Mouse (Mus musculus) CH12.LX (cell line): ENCODE data around the gene Cd46. TPM values are rescaled to one million over a fixed set of nuclear protein-coding genes. Genes with fewer than 3 reads are reported as not detected.
A peak's percentile ranks its signal among the peaks of the same experiment; 100 is the strongest.

Experiments
- DNase-seq: peaks from one replicate; pipeline ENCODE4 v3.0.0-alpha.2; 2013; ENCODE audit errors: extremely low read depth
- H3K27ac ChIP-seq: 2 replicates; pipeline ENCODE4 v1.5.1; 2012; ENCODE audit warnings: low read depth, mild to moderate bottlenecking, control low read depth, moderate library complexity; ENCODE audit not compliant: insufficient read depth
- H3K27me3 ChIP-seq: replicated peaks from 2 replicates; pipeline ENCODE3; 2012; ENCODE audit warnings: inconsistent platforms
- H3K36me3 ChIP-seq, 2 experiments: replicated peaks in 1 of 2; 2 replicates each; pipeline versions ENCODE3 to v1.6.1; 2012; ENCODE audit warnings: inconsistent platforms in 1 of 2, low read length in 1 of 2, mild to moderate bottlenecking in 1 of 2, mixed read lengths in 1 of 2, moderate library complexity in 1 of 2; ENCODE audit not compliant: control insufficient read depth in 1 of 2, insufficient read depth in 1 of 2
- H3K4me1 ChIP-seq, 2 experiments: 2 replicates each; pipeline ENCODE4 v1.6.1; 2012; ENCODE audit warnings: inconsistent platforms in 1 of 2, moderate library complexity in 1 of 2; ENCODE audit not compliant: insufficient read depth in 2 of 2, control insufficient read depth in 1 of 2
- H3K4me2 ChIP-seq: 2 replicates; pipeline ENCODE4 v1.6.1; 2012; ENCODE audit warnings: low read depth, mild to moderate bottlenecking, control low read depth; ENCODE audit not compliant: poor library complexity, insufficient read depth, severe bottlenecking
- H3K4me3 ChIP-seq, 3 experiments: fragments of 150-350 bp in 1 of 3; sonication (generic) in 1 of 3; replicated peaks in 1 of 3; 2 replicates each; pipeline versions ENCODE3 to v1.5.1; 2011 to 2012; ENCODE audit warnings: low read depth in 2 of 3, low read length in 2 of 3, mild to moderate bottlenecking in 2 of 3, moderate library complexity in 2 of 3, control low read depth in 1 of 3, improper control_type of control experiment in 1 of 3, inconsistent platforms in 1 of 3, mixed read lengths in 1 of 3; ENCODE audit not compliant: poor library complexity in 1 of 3
- H3K79me2 ChIP-seq: replicated peaks from 2 replicates; pipeline ENCODE4 v1.6.1; 2012; ENCODE audit warnings: mild to moderate bottlenecking, moderate library complexity; ENCODE audit not compliant: control insufficient read depth, poor library complexity, insufficient read depth, severe bottlenecking; ENCODE audit errors: extremely low read depth
- H3K9ac ChIP-seq: 2 replicates; pipeline ENCODE4 v1.6.1; 2012; ENCODE audit warnings: low read depth, mild to moderate bottlenecking, control low read depth, moderate library complexity; ENCODE audit not compliant: insufficient read depth
- H3K9me3 ChIP-seq: replicated peaks from 2 replicates; pipeline ENCODE3; 2012; ENCODE audit warnings: low read length, inconsistent platforms, mixed read lengths
- BHLHE40 ChIP-seq: IDR thresholded peaks from 2 replicates; pipeline ENCODE4 v1.6.1; 2011; ENCODE audit warnings: mild to moderate bottlenecking, low read depth, low read length, improper control_type of control experiment
- CHD2 ChIP-seq: IDR thresholded peaks from 2 replicates; pipeline ENCODE4 v1.6.1; 2011; ENCODE audit warnings: low read length, improper control_type of control experiment
- CTCF ChIP-seq, 2 experiments: IDR thresholded peaks in 1 of 2; conservative IDR thresholded peaks in 1 of 2; 2 replicates each; pipeline ENCODE4 v1.5.1; 2011 to 2012; ENCODE audit warnings: low read depth in 2 of 2, low read length in 2 of 2, improper control_type of control experiment in 1 of 2, inconsistent platforms in 1 of 2, mild to moderate bottlenecking in 1 of 2, moderate library complexity in 1 of 2
- E2F4 ChIP-seq: IDR thresholded peaks from 2 replicates; pipeline ENCODE4 v1.6.1; 2011; ENCODE audit warnings: low read depth, low read length, improper control_type of control experiment; ENCODE audit not compliant: insufficient replicate concordance
- ELF1 ChIP-seq: IDR thresholded peaks from 2 replicates; pipeline ENCODE4 v1.6.1; 2014; ENCODE audit warnings: low read depth, mild to moderate bottlenecking, inconsistent platforms, low read length, improper control_type of control experiment
- EP300 ChIP-seq: IDR thresholded peaks from 2 replicates; pipeline ENCODE4 v1.6.1; 2011; ENCODE audit warnings: low read length, improper control_type of control experiment
- HCFC1 ChIP-seq: IDR thresholded peaks from 2 replicates; pipeline ENCODE4 v1.6.1; 2012; ENCODE audit warnings: low read depth, mild to moderate bottlenecking, inconsistent platforms, low read length, improper control_type of control experiment
- IRF4 ChIP-seq: IDR thresholded peaks from 2 replicates; pipeline ENCODE4 v1.6.1; 2014; ENCODE audit warnings: low read depth, mild to moderate bottlenecking, inconsistent platforms, low read length, improper control_type of control experiment
- KAT2A ChIP-seq: IDR thresholded peaks from 2 replicates; pipeline ENCODE4 v1.6.1; 2012; ENCODE audit warnings: low read length, improper control_type of control experiment, inconsistent platforms; ENCODE audit not compliant: insufficient replicate concordance
- MAFK ChIP-seq: IDR thresholded peaks from 2 replicates; pipeline ENCODE4 v1.6.1; 2011; ENCODE audit warnings: low read length, improper control_type of control experiment; ENCODE audit not compliant: insufficient replicate concordance
- MAX ChIP-seq: IDR thresholded peaks from 2 replicates; pipeline ENCODE4 v1.6.1; 2011; ENCODE audit warnings: low read length, improper control_type of control experiment
- MAZ ChIP-seq: IDR thresholded peaks from 2 replicates; pipeline ENCODE4 v1.6.1; 2012; ENCODE audit warnings: low read depth, mild to moderate bottlenecking, inconsistent platforms, low read length, improper control_type of control experiment, moderate library complexity
- MXI1 ChIP-seq: IDR thresholded peaks from 2 replicates; pipeline ENCODE4 v1.6.1; 2011; ENCODE audit warnings: mild to moderate bottlenecking, low read depth, low read length, improper control_type of control experiment
- MYC ChIP-seq: IDR thresholded peaks from 2 replicates; pipeline ENCODE4 v1.6.1; 2011; ENCODE audit warnings: low read depth, mild to moderate bottlenecking, improper control_type of control experiment, low read length
- PAX5 ChIP-seq: IDR thresholded peaks from 2 replicates; pipeline ENCODE4 v1.6.1; 2012; ENCODE audit warnings: low read length, inconsistent platforms, mixed read lengths
- POLR2A ChIP-seq: IDR thresholded peaks from 2 replicates; pipeline ENCODE4 v1.6.1; 2011; ENCODE audit warnings: low read depth, mild to moderate bottlenecking, improper control_type of control experiment, low read length
- POLR2AphosphoS2 ChIP-seq: IDR thresholded peaks from 2 replicates; pipeline ENCODE4 v1.6.1; 2011; ENCODE audit warnings: low read depth, low read length, improper control_type of control experiment
- RCOR1 ChIP-seq: conservative IDR thresholded peaks from 2 replicates; pipeline ENCODE4 v1.6.1; 2012; ENCODE audit warnings: low read depth, mild to moderate bottlenecking, inconsistent platforms, low read length, improper control_type of control experiment
- SIN3A ChIP-seq: IDR thresholded peaks from 2 replicates; pipeline ENCODE4 v1.6.1; 2012; ENCODE audit warnings: low read length, improper control_type of control experiment, inconsistent platforms
- TCF12 ChIP-seq: IDR thresholded peaks from 2 replicates; pipeline ENCODE4 v1.6.1; 2014; ENCODE audit warnings: low read depth, mild to moderate bottlenecking, inconsistent platforms, low read length, improper control_type of control experiment
- USF1 ChIP-seq: IDR thresholded peaks from 2 replicates; pipeline ENCODE4 v1.6.1; 2014; ENCODE audit warnings: low read depth, mild to moderate bottlenecking, inconsistent platforms, low read length, improper control_type of control experiment
- USF2 ChIP-seq: conservative IDR thresholded peaks from 2 replicates; pipeline ENCODE4 v1.6.1; 2011; ENCODE audit warnings: low read depth, low read length, improper control_type of control experiment
- ZC3H11A ChIP-seq: IDR thresholded peaks from 2 replicates; pipeline ENCODE4 v1.6.1; 2012; ENCODE audit warnings: low read depth, mild to moderate bottlenecking, inconsistent platforms, low read length, improper control_type of control experiment
- ZMIZ1 ChIP-seq: IDR thresholded peaks from 2 replicates; pipeline ENCODE4 v1.6.1; 2012; ENCODE audit warnings: low read depth, mild to moderate bottlenecking, inconsistent platforms, low read length, improper control_type of control experiment
- ZNF384 ChIP-seq: IDR thresholded peaks from 2 replicates; pipeline ENCODE4 v1.6.1; 2012; ENCODE audit warnings: low read depth, low read length, improper control_type of control experiment, inconsistent platforms
- dilution Hi-C: fragments of 300-500 bp; cut with MboI; formaldehyde crosslinking; loops from 2 replicates; pipeline ENCODE4 v1.14.3; 2020; ENCODE audit warnings: low sequenced_read_pairs; ENCODE audit not compliant: extremely low pct_unique_long_range_greater_than_20kb, extremely low pct_ligation_motif_present
- in situ Hi-C: fragments of 300-500 bp; cut with MboI; formaldehyde crosslinking; loops from 3 replicates; pipeline ENCODE4 v1.14.3; 2019; ENCODE audit warnings: low sequenced_read_pairs, low pct_ligation_motif_present, low pct_unique_long_range_greater_than_20kb, mixed read lengths
- polyA plus RNA-seq: library from polyadenylated mRNA; unstranded; fragments of >175 nt; gene quantifications from 2 replicates; pipeline ENCODE4 v1.2.1, GENCODE M21; 2012; ENCODE audit warnings: low read depth; ENCODE audit not compliant: insufficient read length
- total RNA-seq, 2 experiments: library from RNA; depleted of rRNA; stranded (reverse); fragments of 300-350 nt in 1 of 2; fragments of >200 nt in 1 of 2; gene quantifications; 2 replicates each; pipeline ENCODE4 v1.2.3; 2012 to 2014

Cd46 gene
- total and polyA plus RNA-seq, 3 experiments, result 0.38 to 1.5 (median 1.4) TPM

DNA sequence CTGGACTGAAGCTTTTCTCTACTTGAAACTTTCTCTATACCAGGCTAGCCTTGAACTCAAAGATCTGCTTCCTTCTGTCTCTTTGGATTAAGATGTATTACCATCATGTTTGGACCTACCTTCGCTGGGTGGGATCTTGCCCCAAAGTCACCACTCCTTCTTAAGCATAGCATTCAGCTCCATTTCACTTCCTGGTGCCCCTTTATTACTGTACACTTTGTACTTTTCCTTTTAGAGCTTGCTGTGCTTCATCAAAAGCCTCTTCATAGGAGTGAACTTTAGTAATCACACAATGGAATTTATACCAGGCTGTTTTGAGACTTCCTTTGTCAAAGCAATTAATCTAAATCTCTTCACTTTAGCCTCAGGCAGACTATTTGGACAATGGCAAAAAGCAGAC is 6.0 kb upstream of the Cd46 start:
- H3K36me3 ChIP-seq, result peaks cover 13 to 44% of the 10 kb centered on the region in 2 experiments
- no peak overlapping the region for H3K4me2 ChIP-seq
- no peaks in the 10 kb centered on the region for H3K4me1 ChIP-seq
- no peaks in the 10 kb centered on the region for H3K9me3 ChIP-seq
- dilution Hi-C loops, result no loop called here
- no peak overlapping the region for H3K27ac ChIP-seq
- H3K9ac ChIP-seq, result no peak overlapping the region
- no peak for DNase-seq
- no peak overlapping the region for H3K4me3 ChIP-seq
- in situ Hi-C loops, result no loop called here
- H3K27me3 ChIP-seq, result no peaks in the 10 kb centered on the region
- H3K79me2 ChIP-seq, result no peaks in the 10 kb centered on the region
- TF ChIP-seq MAZ, result no peak
- no peak for TF ChIP-seq SIN3A
- no peak for TF ChIP-seq MXI1
- TF ChIP-seq TCF12, result no peak
- TF ChIP-seq IRF4, result no peak
- no peak for TF ChIP-seq E2F4
- no peak for TF ChIP-seq EP300
- no peak for TF ChIP-seq MAFK
- TF ChIP-seq CTCF (conservative IDR thresholded peaks at IDR 0.05 in 1 of 2, IDR thresholded peaks at IDR 0.05 in 1 of 2; ENCODE audit: low read depth in 2 of 2, low read length in 2 of 2), result no peak
- TF ChIP-seq CHD2, result no peak
- no peak for TF ChIP-seq BHLHE40
- TF ChIP-seq HCFC1, result no peak

GRCm38 (mm10) chr1:195091699-195092219 is 290 bp downstream of the Cd46 start:
- Histone ChIP-seq H3K4me3 (peak overlapping the region; percentile 28 to 65 (median 39)), H3K9me3 (no peaks in the 10 kb centered on the region), H3K4me1 (peaks cover 0 to 3% of the 10 kb centered on the region in 2 experiments; a peak in 1 of 4 replicates), H3K4me2 (peak overlapping the region; percentile 55; the same call in 1 of the 2 replicates), H3K27me3 (no peaks in the 10 kb centered on the region), H3K9ac (peak overlapping the region; percentile 64), H3K79me2 (no peaks in the 10 kb centered on the region), H3K27ac (no peak overlapping the region), H3K36me3 (peaks cover 4 to 34% of the 10 kb centered on the region in 2 experiments)
- dilution Hi-C loops (no loop called here), in situ Hi-C loops (no loop called here)
- TF ChIP-seq PAX5 (no peak), ELF1 (0 out of 2 replicates have a peak, but pooled peaks have one; percentile 11)
- DNase-seq, result no peak

DNA sequence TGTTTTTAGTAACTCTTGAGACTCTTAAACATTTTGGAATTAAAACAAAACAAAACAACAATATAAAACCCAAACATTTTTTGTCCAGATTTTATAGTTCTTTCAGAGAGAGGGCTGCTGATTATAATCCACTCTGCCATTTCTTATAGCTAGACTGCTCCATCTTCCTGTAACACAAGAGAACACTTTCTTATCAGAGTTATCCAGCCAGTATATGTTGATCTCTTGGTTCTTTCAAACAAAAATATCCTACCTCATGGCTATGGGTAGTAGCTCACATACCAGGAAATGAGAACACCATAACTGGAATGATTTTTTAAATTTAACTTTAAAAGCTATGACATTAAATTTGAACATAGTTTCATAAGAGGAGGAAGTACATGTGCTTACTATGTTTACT is 9.9 kb downstream of the Cd46 start:
- Histone ChIP-seq H3K4me3 (no peak overlapping the region), H3K79me2 (no peaks in the 10 kb centered on the region), H3K9me3 (no peaks in the 10 kb centered on the region), H3K27ac (no peak overlapping the region), H3K9ac (no peak overlapping the region), H3K36me3 (no peaks in the 10 kb centered on the region), H3K4me1 (no peaks in the 10 kb centered on the region), H3K4me2 (no peak overlapping the region), H3K27me3 (no peaks in the 10 kb centered on the region)
- DNase-seq, result no peak
- dilution Hi-C loops (no loop called here), in situ Hi-C loops (no loop called here)
- TF ChIP-seq IRF4 (no peak), HCFC1 (no peak), MYC (no peak), POLR2AphosphoS2 (no peak), E2F4 (no peak), ZNF384 (no peak), CHD2 (no peak), MAX (no peak), KAT2A (no peak), BHLHE40 (no peak), SIN3A (no peak), ZC3H11A (no peak), USF1 (no peak), POLR2A (no peak), MAZ (no peak), ZMIZ1 (no peak), USF2 (no peak), RCOR1 (no peak)
